Mouse (Mus musculus): ENCODE measurements around the gene Gm45837.

Gene Gm45837

DNA sequence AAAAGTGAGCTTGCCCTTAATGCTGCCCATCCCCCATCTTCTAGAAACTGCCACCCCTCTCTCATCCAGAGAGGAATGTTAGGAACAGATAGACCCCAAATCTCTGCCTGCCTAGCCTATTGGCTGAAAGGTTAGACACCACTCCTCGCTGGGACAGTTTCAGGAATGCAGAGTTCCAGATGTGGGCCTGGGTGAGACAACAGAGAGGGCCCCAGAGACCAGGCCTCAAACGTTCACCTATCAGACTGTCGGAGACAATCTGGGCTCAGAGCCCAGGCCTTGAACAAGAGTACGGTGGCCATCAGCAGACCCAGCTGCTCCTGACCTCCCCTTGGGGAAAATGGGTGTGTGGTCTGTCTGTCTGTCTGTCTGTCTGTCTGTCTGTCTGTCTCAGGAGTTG lies 17.7 kb upstream of the Gm45837 start:
- DNase-seq = no peak

DNA sequence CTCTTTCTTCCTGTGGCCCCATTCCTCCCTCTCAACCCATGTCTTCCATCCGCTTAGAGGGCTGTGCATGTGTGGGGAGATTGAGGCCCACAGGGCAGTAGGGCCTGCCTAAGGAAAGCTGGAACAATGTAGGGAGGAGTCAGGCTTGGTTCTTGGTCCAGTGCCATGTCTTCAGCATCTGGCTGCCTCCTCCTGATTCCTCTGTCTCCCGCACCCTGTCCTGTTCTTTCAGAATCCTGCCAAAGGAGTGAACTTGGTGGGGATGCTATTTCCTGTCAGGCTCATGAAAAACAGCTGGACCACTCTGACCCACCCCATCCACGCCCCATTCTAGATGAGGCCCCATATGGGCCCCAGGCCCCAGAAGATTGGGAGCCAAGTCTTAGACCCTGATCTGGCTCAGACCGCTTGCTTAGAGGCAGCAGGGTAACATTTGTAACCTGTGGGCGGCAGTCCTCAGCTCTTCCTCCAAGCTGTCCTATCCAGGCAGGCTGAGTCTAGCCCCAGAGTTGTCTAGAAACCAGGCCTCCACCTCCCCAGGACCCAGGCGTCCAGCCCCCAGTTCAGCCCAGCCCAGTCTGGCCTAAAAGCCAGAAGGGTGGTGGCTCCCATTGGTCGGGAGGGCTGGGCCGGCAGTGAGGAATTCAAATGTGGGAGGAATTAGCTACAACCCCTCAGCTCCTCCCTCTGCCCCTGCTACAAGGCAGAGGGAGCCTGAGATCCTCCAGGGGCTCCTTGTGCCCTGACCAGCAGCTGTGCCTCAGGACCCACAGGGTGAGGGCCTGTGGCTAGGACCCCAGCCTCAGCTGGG lies 16.8 kb upstream of the Gm45837 start:
- no peak for DNase-seq

DNA sequence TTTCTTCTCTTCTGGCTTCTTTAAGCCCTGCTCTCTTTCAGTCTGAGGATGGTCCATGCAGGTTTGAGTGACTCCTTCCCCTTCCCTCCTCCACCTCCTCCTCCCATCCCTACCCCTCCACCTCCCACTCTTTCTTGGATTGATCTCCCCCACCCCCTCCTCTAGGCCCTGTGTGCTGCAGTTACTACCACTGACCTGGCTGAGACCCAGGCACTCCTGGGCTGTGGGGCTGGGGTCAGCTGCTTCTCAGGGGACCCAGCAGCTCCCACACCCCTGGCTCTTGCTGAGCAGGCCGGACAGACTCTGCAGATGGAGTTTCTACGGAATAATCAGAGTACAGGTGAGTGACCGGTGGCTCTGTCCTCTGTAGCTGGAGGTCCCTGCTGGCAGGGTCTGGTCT lies 16.1 kb upstream of the Gm45837 start:
- no peak for DNase-seq

GRCm38 (mm10) chr7:101395471-101395870 lies 15.2 kb upstream of the Gm45837 start:
- no peak for DNase-seq

DNA sequence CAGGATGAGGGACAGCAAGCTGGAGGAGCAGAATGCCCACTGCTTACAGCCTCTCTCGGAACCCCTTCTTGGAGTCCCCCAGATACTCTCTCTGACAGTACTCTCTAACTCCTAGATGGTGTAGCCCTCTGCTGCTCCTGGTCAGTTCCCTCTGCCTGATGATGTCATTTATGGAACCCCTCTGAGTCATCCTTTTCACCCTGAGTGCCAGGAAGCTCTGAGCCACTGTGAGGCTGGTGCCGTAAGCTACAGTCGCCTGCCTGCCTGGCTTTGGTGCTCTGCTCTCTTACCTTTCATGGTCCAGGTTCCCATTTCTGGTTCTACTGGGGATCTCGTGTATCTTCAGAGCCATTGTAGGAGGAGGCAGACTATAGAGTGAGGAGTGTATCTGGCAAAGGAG lies 13.5 kb upstream of the Gm45837 start:
- DNase-seq = no peak

GRCm38 (mm10) chr7:101401510-101401909 lies 9.2 kb upstream of the Gm45837 start:
- no peak for DNase-seq

GRCm38 (mm10) chr7:101403831-101404230 lies 6.9 kb upstream of the Gm45837 start:
- no peak for DNase-seq

GRCm38 (mm10) chr7:101412796-101413195 lies 2.1 kb downstream of the Gm45837 start:
- peak; percentile 68 to 73 for DNase-seq

- DNase-seq = no peak
These were observed 3.5 kb downstream of the Gm45837 start for GRCm38 (mm10) chr7:101414209-101414608.

DNA sequence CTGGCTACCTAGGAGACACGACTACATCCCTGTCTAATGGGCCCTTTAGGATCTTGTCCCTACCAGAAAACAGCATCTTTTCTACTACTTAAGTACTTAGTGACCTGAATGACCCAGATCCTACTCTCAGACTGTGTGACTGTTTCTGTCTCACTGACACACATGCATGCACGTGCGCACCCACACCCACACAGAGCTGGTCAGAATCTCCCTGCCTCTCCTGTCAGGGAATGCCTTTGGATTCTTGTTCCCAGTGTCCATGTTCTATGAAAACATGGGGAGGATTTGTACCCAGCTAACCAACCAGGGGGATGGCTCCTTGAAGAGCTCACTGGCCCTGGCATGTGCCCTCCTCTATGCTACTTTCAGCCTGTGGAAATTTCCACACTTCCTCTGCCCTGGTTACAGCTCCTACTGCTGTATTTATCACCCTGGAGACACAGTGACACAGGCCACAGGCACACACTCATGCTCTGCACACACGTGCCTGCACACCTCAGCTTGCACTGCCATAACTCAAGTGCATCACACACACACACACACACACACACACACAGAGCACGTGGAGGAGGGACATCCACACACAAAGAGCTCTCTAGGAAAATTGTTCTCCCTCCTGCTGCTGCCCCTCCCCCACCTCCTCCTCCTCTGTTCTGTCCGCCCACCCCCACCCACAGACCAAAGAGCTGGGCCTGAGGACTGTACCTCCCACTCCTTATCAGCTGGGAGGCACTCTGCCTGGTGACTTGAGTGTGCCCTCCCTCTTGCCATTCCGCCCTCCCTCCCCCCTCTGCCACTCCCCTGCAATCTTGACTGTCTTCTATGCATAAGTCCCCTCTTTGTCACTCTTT lies 4.2 kb downstream of the Gm45837 start:
- no peak for DNase-seq

GRCm38 (mm10) chr7:101415512-101416100 lies 4.9 kb downstream of the Gm45837 start:
- no peak for DNase-seq

DNA sequence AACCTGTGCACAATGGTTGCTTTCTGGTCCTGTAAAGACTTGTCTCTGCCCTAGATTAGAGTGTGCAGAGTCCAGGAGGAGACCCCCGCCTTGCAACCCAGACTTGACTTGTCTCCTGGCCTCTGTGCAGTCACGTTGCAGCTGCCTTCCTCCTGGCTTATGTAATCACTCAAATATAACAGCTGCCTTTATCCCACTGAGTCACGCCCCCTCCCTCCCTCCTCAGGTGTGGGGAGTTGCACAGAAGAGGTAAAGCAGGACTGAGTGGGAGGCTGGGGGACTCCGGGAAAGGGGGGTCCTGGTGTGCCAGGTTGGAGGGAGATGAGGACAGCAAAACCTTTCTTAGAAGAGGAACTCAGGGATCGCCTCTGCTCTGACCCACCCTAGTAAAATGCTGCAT lies 5.7 kb downstream of the Gm45837 start:
- no peak for DNase-seq

DNA sequence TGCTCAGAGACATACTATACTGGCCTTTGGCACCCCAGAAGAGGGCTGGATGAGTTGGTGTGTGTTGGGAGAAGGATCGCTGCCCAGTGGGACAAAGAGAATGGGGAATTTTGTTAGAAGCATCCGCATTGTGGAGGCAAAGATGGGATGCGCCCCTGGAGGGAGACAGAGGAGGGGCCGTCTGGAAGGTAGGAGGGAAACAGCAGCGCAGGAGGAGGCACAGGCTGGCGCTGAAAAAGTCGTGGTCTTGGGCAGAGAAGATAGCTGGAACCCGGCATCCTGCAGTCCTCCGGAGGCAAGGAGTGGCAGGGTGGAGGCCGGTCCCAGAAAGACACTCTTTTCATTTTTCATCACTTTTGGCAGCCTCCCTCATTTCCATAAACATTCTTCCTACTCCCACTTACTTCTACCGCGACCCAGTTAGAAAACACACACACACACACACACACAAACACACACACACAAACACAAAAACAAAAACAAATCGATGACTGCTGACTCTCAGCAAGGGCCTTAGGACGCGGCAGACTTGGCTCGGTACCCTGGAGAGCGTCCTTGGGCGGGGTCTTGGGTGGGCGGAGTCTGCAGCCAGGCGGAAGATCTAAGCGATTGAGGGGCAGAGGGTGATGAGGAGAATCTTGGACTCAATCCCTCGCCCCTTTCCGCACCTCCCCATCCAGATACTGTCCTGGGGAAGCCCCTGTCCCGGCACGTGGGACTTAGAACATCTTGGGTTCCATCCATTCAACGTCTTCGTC lies 8.5 kb downstream of the Gm45837 start:
- DNase-seq = no peak

DNA sequence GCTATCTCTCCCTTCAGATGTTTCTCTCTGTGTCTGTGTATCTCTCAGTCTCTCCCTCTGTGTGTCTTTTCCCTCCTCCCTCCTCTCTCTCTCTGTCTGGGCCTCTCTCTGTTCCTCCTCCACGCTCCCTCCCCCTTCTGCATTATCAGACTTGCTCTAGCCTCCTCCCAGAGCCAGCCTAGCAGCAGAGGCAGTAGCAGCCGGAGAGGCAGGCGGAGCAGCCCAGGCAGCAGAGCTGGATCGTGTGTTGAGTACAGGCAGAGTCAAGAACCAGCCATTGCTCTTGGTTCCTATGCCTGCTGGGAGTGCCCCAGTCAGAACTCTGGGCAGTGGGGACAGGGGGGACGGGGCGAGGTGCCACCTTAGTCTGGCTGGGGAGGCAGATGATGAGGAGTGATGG lies 10.8 kb downstream of the Gm45837 start, which contains the start of gene Pde2a:
Pde2a (plus strand) TSS at position 163 of the 400 bp plus-strand sequence.
- no peak for DNase-seq

GRCm38 (mm10) chr7:101422069-101422468 lies 11.4 kb downstream of the Gm45837 start:
- DNase-seq = no peak

- DNase-seq = no peak
These were observed 12.0 kb downstream of the Gm45837 start for GRCm38 (mm10) chr7:101422646-101423045.

DNA sequence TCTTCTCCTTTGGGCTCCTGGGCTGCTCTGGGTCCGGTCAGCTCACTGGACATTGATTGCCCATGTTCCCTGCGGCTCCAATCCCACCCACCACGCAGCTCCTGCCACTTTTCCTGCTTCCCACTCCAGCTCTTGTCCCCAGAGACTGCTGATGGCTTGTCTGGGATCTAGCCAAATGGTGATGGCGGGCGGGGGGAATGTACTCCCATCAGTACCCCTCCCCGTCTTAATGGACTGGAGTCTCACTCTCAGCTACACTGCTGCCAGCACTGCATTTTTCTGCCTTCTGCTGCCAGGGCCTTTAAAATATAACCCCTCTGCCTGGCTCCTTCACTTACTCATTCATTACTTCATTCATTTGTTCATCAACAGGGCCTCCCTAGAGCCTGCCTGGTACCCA lies 13.3 kb downstream of the Gm45837 start:
- DNase-seq = no peak

- no peak for DNase-seq
These were observed 16.0 kb downstream of the Gm45837 start for GRCm38 (mm10) chr7:101426692-101427091.

DNA sequence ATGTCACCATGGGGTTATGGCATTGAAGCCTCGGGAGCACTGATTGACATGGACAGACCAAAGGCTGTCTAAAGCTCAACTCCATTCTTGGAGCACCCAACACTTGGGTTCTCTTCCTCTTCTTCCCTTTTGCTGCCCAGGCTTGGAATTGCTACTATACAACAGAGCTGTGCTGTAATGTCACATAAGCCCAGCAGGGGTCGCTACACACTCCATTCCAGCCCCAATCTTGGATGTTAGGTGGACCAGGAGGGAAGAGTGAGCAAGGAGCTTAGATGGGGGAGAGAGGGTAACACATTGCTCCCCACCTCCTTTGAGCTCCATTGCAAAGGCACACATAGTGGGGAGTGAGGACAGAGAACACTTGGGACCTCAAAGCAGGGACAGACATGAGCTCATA lies 17.1 kb downstream of the Gm45837 start:
- no peak for DNase-seq

- no peak for DNase-seq
These were observed 24.4 kb downstream of the Gm45837 start for GRCm38 (mm10) chr7:101435038-101435437.

DNA sequence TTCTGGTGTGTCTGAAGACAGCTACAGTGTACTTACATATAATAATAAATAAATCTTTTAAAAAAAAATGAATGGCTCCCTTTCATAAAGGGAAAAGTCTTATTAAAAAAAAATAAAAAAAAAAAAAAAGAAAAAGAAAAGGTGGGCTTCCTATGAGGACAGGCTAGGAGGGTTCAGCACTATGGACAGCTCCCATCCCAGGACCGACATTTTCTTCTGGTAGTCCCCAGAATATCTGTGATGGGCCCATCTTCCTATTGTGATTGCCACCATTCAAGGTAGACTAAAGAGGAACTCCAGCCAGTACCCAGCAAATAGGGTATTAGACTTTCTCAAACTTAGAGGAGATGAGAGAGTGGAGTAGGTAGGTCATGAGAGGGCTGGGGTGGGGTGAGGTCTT lies 27.2 kb downstream of the Gm45837 start:
- no peak for DNase-seq

DNA sequence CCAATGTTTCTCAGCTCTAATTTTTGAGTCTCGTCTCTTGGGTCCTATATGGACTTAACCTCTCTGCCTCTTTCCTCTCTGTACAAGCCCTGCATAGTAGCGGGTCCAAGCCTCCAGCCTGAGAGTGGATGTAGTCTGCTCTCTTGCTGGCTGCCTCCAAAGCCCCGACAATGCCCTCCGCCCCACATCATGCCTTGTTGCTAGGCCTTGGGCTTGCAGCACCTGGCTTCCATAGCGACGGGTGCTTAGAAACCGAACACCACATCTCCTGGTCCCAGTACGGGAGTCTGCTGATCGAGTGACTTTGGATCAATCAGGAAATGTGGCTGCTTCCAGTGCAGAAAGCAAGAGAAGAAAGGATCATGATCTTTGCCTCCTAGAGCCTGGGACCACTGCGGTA lies 32.4 kb downstream of the Gm45837 start:
- no peak for DNase-seq

DNA sequence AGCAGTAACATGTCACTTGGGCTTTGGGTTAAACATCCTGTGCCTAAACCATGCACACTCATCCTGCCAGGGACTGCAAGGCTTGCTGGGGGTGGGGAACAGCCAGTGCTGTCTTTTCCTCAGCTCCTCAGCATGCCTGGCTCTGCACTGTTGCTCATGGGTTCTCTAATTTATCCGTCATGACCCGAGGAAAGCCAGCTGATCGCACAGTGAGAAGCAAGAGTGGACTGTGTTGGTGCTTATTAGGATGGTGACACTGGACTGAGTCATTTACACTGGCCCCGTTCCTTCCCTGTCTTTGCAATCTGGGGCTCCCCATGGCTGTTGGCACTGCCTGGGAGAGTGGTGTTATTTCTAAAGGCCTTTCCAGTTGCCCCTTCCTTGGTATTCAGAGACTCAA lies 33.5 kb downstream of the Gm45837 start:
- DNase-seq = no peak
